Mouse (Mus musculus) lung, postnatal 36 days (tissue): Measurements from ENCODE around the gene Ppdpf.
A peak's percentile ranks its signal among the peaks of the same experiment; 100 is the strongest.

ENCODE experiments used
- DNase-seq: peaks from one replicate; pipeline ENCODE4 v3.0.0; 2022; ENCODE audit warnings: mixed read lengths

Ppdpf gene

GRCm38 (mm10) chr2:181187121-181188000, at the start of gene Ppdpf:
Gene Ppdpf, plus strand, starts transcription at chr2:181187247.
- DNase-seq: peak; percentile 99

- DNase-seq: no peak
These were observed 47.3 kb upstream of the Ppdpf start for GRCm38 (mm10) chr2:181139641-181140193.

GRCm38 (mm10) chr2:181142703-181143135, 44.3 kb upstream of the Ppdpf start:
- no peak for DNase-seq

- DNase-seq: no peak
These were observed 43.4 kb upstream of the Ppdpf start for GRCm38 (mm10) chr2:181143509-181144276.

- DNase-seq: no peak
These were observed 42.4 kb upstream of the Ppdpf start for GRCm38 (mm10) chr2:181144675-181145074.

GRCm38 (mm10) chr2:181146976-181147545, 40.0 kb upstream of the Ppdpf start:
- no peak for DNase-seq

- peak; percentile 19 for DNase-seq
These were observed 39.3 kb upstream of the Ppdpf start for GRCm38 (mm10) chr2:181147546-181148317.

GRCm38 (mm10) chr2:181148318-181148955, 38.6 kb upstream of the Ppdpf start:
- no peak for DNase-seq

GRCm38 (mm10) chr2:181150281-181150680, 36.8 kb upstream of the Ppdpf start:
- no peak for DNase-seq

- DNase-seq: no peak
These were observed 34.3 kb upstream of the Ppdpf start for GRCm38 (mm10) chr2:181152701-181153100.

GRCm38 (mm10) chr2:181153131-181153530, 33.9 kb upstream of the Ppdpf start:
- DNase-seq: no peak

GRCm38 (mm10) chr2:181153837-181154236, 33.2 kb upstream of the Ppdpf start:
- peak; percentile 26 for DNase-seq

- no peak for DNase-seq
These were observed 32.7 kb upstream of the Ppdpf start for GRCm38 (mm10) chr2:181154361-181154760.

- DNase-seq: no peak
These were observed 32.1 kb upstream of the Ppdpf start for GRCm38 (mm10) chr2:181154831-181155415.

GRCm38 (mm10) chr2:181155801-181156200, 31.2 kb upstream of the Ppdpf start:
- DNase-seq: no peak

GRCm38 (mm10) chr2:181156248-181157121, 30.6 kb upstream of the Ppdpf start, which contains the start of gene Eef1a2:
Gene Eef1a2, minus strand, starts transcription at chr2:181157014.
- no peak for DNase-seq

GRCm38 (mm10) chr2:181157180-181157579, 29.9 kb upstream of the Ppdpf start:
- DNase-seq: no peak

- no peak for DNase-seq
These were observed 29.2 kb upstream of the Ppdpf start for GRCm38 (mm10) chr2:181157716-181158302.

- DNase-seq: no peak
These were observed 28.6 kb upstream of the Ppdpf start for GRCm38 (mm10) chr2:181158471-181158870.

GRCm38 (mm10) chr2:181159091-181159514, 27.9 kb upstream of the Ppdpf start:
- no peak for DNase-seq
